Mouse (Mus musculus) intestine, postnatal 0 days (tissue): ENCODE data around the gene Fggy. TPM values are rescaled to one million over a fixed set of nuclear protein-coding genes. Genes with fewer than 3 reads are reported as not detected.

ENCODE experiments used
- ATAC-seq: fragments of 200-750 bp; cut with Nextera tagmentation; 2 replicates; pipeline ENCODE4 v1.8.0; 2017; ENCODE audit warnings: mild to moderate bottlenecking, moderate TSS enrichment, moderate library complexity
- H3K27ac ChIP-seq: fragments of 300-500 bp; sonication (generic); 2 replicates; pipeline ENCODE4 v1.5.1; 2014; ENCODE audit warnings: mild to moderate bottlenecking, low read depth, low read length, moderate library complexity
- H3K27me3 ChIP-seq: fragments of 300-500 bp; sonication (generic); replicated peaks from 2 replicates; pipeline ENCODE4 v1.6.1; 2014; ENCODE audit warnings: low read length, mixed read lengths; ENCODE audit not compliant: control insufficient read depth, insufficient read depth
- H3K36me3 ChIP-seq: fragments of 300-500 bp; sonication (generic); 2 replicates; pipeline ENCODE4 v1.6.1; 2014; ENCODE audit warnings: mild to moderate bottlenecking, moderate library complexity; ENCODE audit not compliant: control insufficient read depth, insufficient read depth
- H3K4me1 ChIP-seq: fragments of 300-500 bp; sonication (generic); replicated peaks from 2 replicates; pipeline ENCODE4 v1.6.1; 2014; ENCODE audit warnings: antibody characterized with exemption, low read length, mixed read lengths; ENCODE audit not compliant: control insufficient read depth, insufficient read depth
- H3K4me2 ChIP-seq: fragments of 300-500 bp; sonication (generic); replicated peaks from 2 replicates; pipeline ENCODE4 v1.6.1; 2014; ENCODE audit warnings: low read depth, mild to moderate bottlenecking, moderate library complexity
- H3K4me3 ChIP-seq: fragments of 300-500 bp; sonication (generic); 2 replicates; pipeline ENCODE4 v1.5.1; 2014; ENCODE audit warnings: low read depth, low read length
- H3K9ac ChIP-seq: fragments of 300-500 bp; sonication (generic); 2 replicates; pipeline ENCODE4 v1.6.1; 2014; ENCODE audit warnings: mild to moderate bottlenecking, low read depth, low read length
- H3K9me3 ChIP-seq: fragments of 300-500 bp; sonication (generic); 2 replicates; pipeline ENCODE4 v1.6.1; 2016; ENCODE audit warnings: mixed run types; ENCODE audit not compliant: control insufficient read depth
- CTCF ChIP-seq: sonication (generic); IDR thresholded peaks from 2 replicates; pipeline ENCODE4 v1.5.1; 2016; ENCODE audit warnings: low read depth, mild to moderate bottlenecking, control low read depth, antibody characterized with exemption, moderate library complexity
- WGBS: fragments of 180-500 bp; shearing (Covaris S2); extraction: QIAGEN DNeasy Blood & Tissue Kit; methylation state at CpG from one replicate; pipeline ENCODE4 v1.1.7; 2014; 5-methylcytosine and 5-hydroxymethylcytosine counted together
- polyA plus RNA-seq: library from polyadenylated mRNA; unstranded; fragments of >200 nt; fragmentation: Nextera tagmentation; extraction: Ambion mirVana; gene quantifications from 2 replicates; pipeline ENCODE4 v1.2.1, GENCODE M21; 2015

Gene Fggy
- polyA plus RNA-seq, 1 experiment from 2014 or later, result 9.9 TPM

- Histone ChIP-seq H3K4me2 (no peak overlapping the region), H3K36me3 (no peaks in the 10 kb centered on the region), H3K4me3 (no peak overlapping the region), H3K4me1 (no peaks in the 10 kb centered on the region), H3K9ac (no peak overlapping the region), H3K27ac (no peak overlapping the region), H3K27me3 (no peaks in the 10 kb centered on the region), H3K9me3 (no peaks in the 10 kb centered on the region)
- 73% methylated on average over 2 of the region's 2 CpGs for WGBS
- no peak for TF ChIP-seq CTCF
- ATAC-seq, result no peak
These were observed 143.1 kb downstream of the Fggy start for GRCm38 (mm10) chr4:95700366-95700765.

- H3K27ac ChIP-seq, result no peak overlapping the region
- no peaks in the 10 kb centered on the region for H3K27me3 ChIP-seq
- peak; percentile 67 for ATAC-seq
- H3K9ac ChIP-seq, result no peak overlapping the region
- no peak overlapping the region for H3K4me2 ChIP-seq
- no peak for TF ChIP-seq CTCF
- no peaks in the 10 kb centered on the region for H3K4me1 ChIP-seq
- no peaks in the 10 kb centered on the region for H3K9me3 ChIP-seq
- WGBS, result 57% methylated on average over 5 of the region's 5 CpGs
- no peaks in the 10 kb centered on the region for H3K36me3 ChIP-seq
- H3K4me3 ChIP-seq, result no peak overlapping the region
These were observed 150.9 kb downstream of the Fggy start for GRCm38 (mm10) chr4:95707941-95708897.

- TF ChIP-seq CTCF, result no peak
- no peak for ATAC-seq
These were observed 152.4 kb downstream of the Fggy start for GRCm38 (mm10) chr4:95709750-95710149.

GRCm38 (mm10) chr4:95712802-95713201 lies 155.5 kb downstream of the Fggy start:
- Histone ChIP-seq H3K4me3 (no peak overlapping the region), H3K4me1 (no peaks in the 10 kb centered on the region), H3K27me3 (no peaks in the 10 kb centered on the region), H3K4me2 (no peak overlapping the region), H3K9ac (no peak overlapping the region), H3K9me3 (no peaks in the 10 kb centered on the region), H3K27ac (no peak overlapping the region), H3K36me3 (no peaks in the 10 kb centered on the region)
- no peak for ATAC-seq
- 93% methylated on average over 1 of the region's 1 CpGs for WGBS
- no peak for TF ChIP-seq CTCF

More at GRCm38 (mm10) chr4:95709750-95710149, 152.4 kb downstream of the Fggy start:
- Histone ChIP-seq H3K4me3 (no peak overlapping the region), H3K4me1 (no peaks in the 10 kb centered on the region), H3K9ac (no peak overlapping the region), H3K4me2 (no peak overlapping the region), H3K36me3 (no peaks in the 10 kb centered on the region), H3K27me3 (no peaks in the 10 kb centered on the region), H3K27ac (no peak overlapping the region), H3K9me3 (no peaks in the 10 kb centered on the region)
- 68% methylated on average over 1 of the region's 1 CpGs for WGBS

- WGBS, result 77% methylated on average over 3 of the region's 3 CpGs
- no peak overlapping the region for H3K9ac ChIP-seq
- H3K27ac ChIP-seq, result no peak overlapping the region
- H3K36me3 ChIP-seq, result no peaks in the 10 kb centered on the region
- no peak for ATAC-seq
- no peaks in the 10 kb centered on the region for H3K4me1 ChIP-seq
- no peak overlapping the region for H3K4me3 ChIP-seq
- H3K4me2 ChIP-seq, result no peak overlapping the region
- no peaks in the 10 kb centered on the region for H3K27me3 ChIP-seq
- H3K9me3 ChIP-seq, result no peaks in the 10 kb centered on the region
- no peak for TF ChIP-seq CTCF
These were observed 156.0 kb downstream of the Fggy start for GRCm38 (mm10) chr4:95713271-95713670.

- Histone ChIP-seq H3K36me3 (no peaks in the 10 kb centered on the region), H3K9me3 (no peaks in the 10 kb centered on the region), H3K4me3 (no peak overlapping the region), H3K27ac (no peak overlapping the region), H3K27me3 (no peaks in the 10 kb centered on the region), H3K9ac (no peak overlapping the region), H3K4me1 (no peaks in the 10 kb centered on the region), H3K4me2 (no peak overlapping the region)
- 86% methylated on average over 3 of the region's 3 CpGs for WGBS
- no peak for TF ChIP-seq CTCF
- no peak for ATAC-seq
These were observed 158.8 kb downstream of the Fggy start for GRCm38 (mm10) chr4:95716137-95716536.
